Mouse (Mus musculus) small intestine, adult 2 months (tissue): Measurements from ENCODE around the gene Bmp6.

Source experiments
- CTCF ChIP-seq: fragments of 200-500 bp; IDR thresholded peaks from 2 replicates; pipeline ENCODE4 v1.5.1; 2012; ENCODE audit warnings: low read depth, mild to moderate bottlenecking, control low read depth, inconsistent platforms, low read length, moderate library complexity, mixed read lengths; ENCODE audit not compliant: insufficient replicate concordance, insufficient read length; ENCODE audit errors: extremely low read depth
- POLR2A ChIP-seq: fragments of 200-500 bp; IDR thresholded peaks from 2 replicates; pipeline ENCODE4 v1.6.1; 2012; ENCODE audit warnings: low read depth, mild to moderate bottlenecking, control low read depth, inconsistent platforms, low read length, moderate library complexity

DNA sequence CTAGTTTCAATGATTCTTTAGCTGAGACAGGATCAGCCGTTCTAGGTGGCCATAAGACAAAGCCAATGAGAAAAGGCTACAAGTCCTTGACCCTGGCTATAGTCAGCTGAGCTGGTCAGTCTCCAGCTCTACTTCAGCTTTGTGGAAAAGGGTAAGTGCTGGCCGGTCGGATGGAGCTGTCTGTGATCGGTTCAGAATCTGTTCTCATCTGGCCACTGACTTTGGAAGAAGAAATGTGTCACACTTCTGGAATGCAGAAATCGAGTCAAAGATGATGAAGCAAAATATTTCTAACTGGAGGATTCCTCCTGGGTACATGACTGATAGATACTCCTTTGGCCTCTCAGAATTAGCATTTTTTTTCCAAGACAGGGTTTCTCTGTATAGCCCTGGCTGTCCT lies 77.6 kb downstream of the Bmp6 start:
- no peak for TF ChIP-seq POLR2A
- no peak for TF ChIP-seq CTCF
